Mouse (Mus musculus) forebrain, embryonic 13.5 days (tissue): ENCODE data around the gene Kif19a. TPM values are rescaled to one million over a fixed set of nuclear protein-coding genes. Genes with fewer than 3 reads are reported as not detected.
A peak's percentile ranks its signal among the peaks of the same experiment; 100 is the strongest.

Experiments
- ATAC-seq: fragments of 200-750 bp; cut with Nextera tagmentation; 2 replicates; pipeline ENCODE4 v1.8.0; 2017
- H3K27ac ChIP-seq: fragments of 300-500 bp; sonication (generic); 2 replicates; pipeline ENCODE4 v1.5.1; 2015; ENCODE audit warnings: inconsistent platforms, mild to moderate bottlenecking, moderate library complexity
- H3K27me3 ChIP-seq: fragments of 300-500 bp; sonication (generic); 2 replicates; pipeline ENCODE4 v1.6.1; 2015; ENCODE audit warnings: mild to moderate bottlenecking, inconsistent platforms
- H3K36me3 ChIP-seq: fragments of 300-500 bp; sonication (generic); 2 replicates; pipeline ENCODE4 v1.6.1; 2015; ENCODE audit warnings: mild to moderate bottlenecking, inconsistent platforms; ENCODE audit not compliant: poor library complexity, severe bottlenecking
- H3K4me1 ChIP-seq: fragments of 300-500 bp; sonication (generic); 2 replicates; pipeline ENCODE4 v1.6.1; 2015; ENCODE audit warnings: inconsistent platforms
- H3K4me2 ChIP-seq: fragments of 300-500 bp; sonication (generic); 2 replicates; pipeline ENCODE4 v1.6.1; 2015; ENCODE audit warnings: inconsistent platforms, mild to moderate bottlenecking, moderate library complexity
- H3K4me3 ChIP-seq: fragments of 300-500 bp; sonication (generic); 2 replicates; pipeline ENCODE4 v1.5.1; 2015; ENCODE audit warnings: mild to moderate bottlenecking, inconsistent platforms
- H3K9ac ChIP-seq: fragments of 300-500 bp; sonication (generic); 2 replicates; pipeline ENCODE4 v1.6.1; 2015; ENCODE audit warnings: mild to moderate bottlenecking, inconsistent platforms
- H3K9me3 ChIP-seq: fragments of 300-500 bp; sonication (generic); replicated peaks from 2 replicates; pipeline ENCODE4 v1.6.1; 2016; ENCODE audit warnings: inconsistent platforms
- WGBS: fragments of 180-500 bp; shearing (Covaris S2); methylation state at CpG from one replicate; pipeline ENCODE4 v1.1.7; 2015; 5-methylcytosine and 5-hydroxymethylcytosine counted together
- polyA plus RNA-seq: library from polyadenylated mRNA; unstranded; fragments of >200 nt; fragmentation: Nextera tagmentation; extraction: Ambion mirVana; gene quantifications from 2 replicates; pipeline ENCODE4 v1.2.1, GENCODE M21; 2015

Gene Kif19a
- polyA plus RNA-seq, 1 experiment from 2014 or later = 0.36 TPM

DNA sequence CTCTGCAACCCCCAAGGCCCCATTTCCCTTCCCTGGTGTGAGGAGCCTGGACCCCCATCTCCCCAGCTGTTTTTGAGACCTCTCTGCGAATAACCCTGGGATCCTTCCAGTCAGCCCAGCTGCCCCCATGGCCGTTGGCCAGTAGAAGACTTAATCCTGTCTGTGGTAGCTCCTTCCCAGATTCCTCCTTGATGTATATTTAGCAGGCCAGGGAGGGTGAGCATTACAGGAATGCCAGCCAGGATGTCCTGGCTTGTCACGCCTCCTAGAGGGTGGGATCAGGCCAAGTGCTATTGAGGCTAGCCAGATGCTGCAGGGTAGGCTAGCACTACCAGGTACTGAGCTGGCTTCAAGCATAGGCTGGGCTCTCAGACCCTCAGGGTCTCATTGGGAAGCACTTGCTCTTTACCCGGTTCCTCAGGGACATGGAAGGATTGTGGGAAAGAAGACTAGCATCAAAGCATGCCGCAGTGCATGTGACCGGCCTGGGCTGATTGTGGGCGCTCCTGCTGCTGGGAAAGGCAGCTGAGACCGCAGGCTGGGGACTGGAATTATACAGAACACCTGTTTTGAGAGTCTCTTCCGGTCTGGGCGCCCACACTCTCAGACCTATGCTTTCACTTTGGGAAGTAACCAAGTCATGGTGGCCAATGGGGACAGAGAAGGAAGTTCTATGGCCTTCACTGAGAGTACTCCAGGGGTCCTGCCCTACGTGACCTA is 49.8 kb downstream of the Kif19a start:
- Histone ChIP-seq H3K4me3 (no peak overlapping the region), H3K4me2 (no peak overlapping the region), H3K9ac (no peak overlapping the region), H3K9me3 (no peaks in the 10 kb centered on the region), H3K27me3 (no peaks in the 10 kb centered on the region), H3K36me3 (no peaks in the 10 kb centered on the region), H3K27ac (no peak overlapping the region), H3K4me1 (peaks cover 3% of the 10 kb centered on the region; the same call in 1 of the 2 replicates)
- 79% methylated on average over 11 of the region's 11 CpGs for whole genome bisulfite sequencing
- no peak for ATAC-seq

DNA sequence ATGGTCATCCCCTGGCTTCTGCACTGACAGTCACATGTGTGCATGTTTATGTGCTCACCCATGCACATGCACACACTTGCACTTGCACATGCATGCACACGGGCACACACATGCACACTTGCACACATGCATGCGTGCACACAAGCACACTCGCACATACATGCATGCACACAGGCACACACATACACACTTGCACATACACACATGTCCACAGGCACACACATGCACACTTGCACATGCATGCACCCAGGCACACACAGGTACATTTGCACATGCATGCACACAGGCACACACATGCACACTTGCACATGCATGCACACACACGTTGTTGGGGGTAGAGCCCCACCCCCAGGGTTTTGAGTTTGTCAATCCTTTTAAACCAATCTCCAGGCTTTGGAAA is 51.7 kb downstream of the Kif19a start:
- Histone ChIP-seq H3K27ac (no peak overlapping the region), H3K27me3 (no peaks in the 10 kb centered on the region), H3K36me3 (no peaks in the 10 kb centered on the region), H3K4me2 (no peak overlapping the region), H3K9me3 (no peaks in the 10 kb centered on the region), H3K4me1 (peaks cover 3% of the 10 kb centered on the region; the same call in 1 of the 2 replicates), H3K4me3 (no peak overlapping the region), H3K9ac (no peak overlapping the region)
- WGBS = 87% methylated on average over 4 of the region's 4 CpGs
- ATAC-seq = no peak

DNA sequence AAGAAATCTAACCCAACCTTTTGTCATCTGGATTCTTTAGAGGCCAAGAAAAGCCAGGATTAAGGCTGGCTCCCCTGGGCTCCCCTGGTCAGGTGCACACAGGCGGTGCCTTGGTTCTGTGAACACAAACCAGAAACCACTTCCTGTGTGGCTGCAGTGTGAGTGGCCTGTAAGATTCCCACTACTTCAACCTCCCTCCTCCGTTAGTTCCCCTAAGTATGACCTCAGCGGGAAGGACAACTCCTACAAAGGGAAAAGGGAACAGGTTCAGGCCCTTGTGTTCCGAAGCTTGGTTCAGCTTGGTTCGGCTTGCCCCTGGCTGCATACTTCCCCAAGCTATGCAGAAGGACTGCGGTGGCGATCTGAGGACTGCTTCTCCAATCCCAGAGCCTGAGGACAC is 53.0 kb downstream of the Kif19a start:
- no peak overlapping the region for H3K4me3 ChIP-seq
- no peaks in the 10 kb centered on the region for H3K9me3 ChIP-seq
- no peak overlapping the region for H3K27ac ChIP-seq
- no peaks in the 10 kb centered on the region for H3K27me3 ChIP-seq
- WGBS = 91% methylated on average over 7 of the region's 7 CpGs
- H3K4me2 ChIP-seq = no peak overlapping the region
- peaks cover 12% of the 10 kb centered on the region for H3K4me1 ChIP-seq
- no peaks in the 10 kb centered on the region for H3K36me3 ChIP-seq
- no peak overlapping the region for H3K9ac ChIP-seq
- ATAC-seq = no peak

- ATAC-seq = no peak
- Histone ChIP-seq H3K9me3 (no peaks in the 10 kb centered on the region), H3K36me3 (no peaks in the 10 kb centered on the region), H3K27me3 (no peaks in the 10 kb centered on the region), H3K4me1 (peaks cover 17% of the 10 kb centered on the region), H3K27ac (no peak overlapping the region), H3K4me2 (no peak overlapping the region), H3K9ac (no peak overlapping the region), H3K4me3 (no peak overlapping the region)
- 27% methylated on average over 2 of the region's 2 CpGs for WGBS
Measured at GRCm38 (mm10) chr11:114819110-114819509, 53.9 kb downstream of the Kif19a start.

- Histone ChIP-seq H3K4me3 (no peak overlapping the region), H3K4me2 (no peak overlapping the region), H3K4me1 (peaks cover 17% of the 10 kb centered on the region), H3K9me3 (no peaks in the 10 kb centered on the region), H3K36me3 (no peaks in the 10 kb centered on the region), H3K27me3 (no peaks in the 10 kb centered on the region), H3K9ac (no peak overlapping the region), H3K27ac (no peak overlapping the region)
- 47% methylated on average over 3 of the region's 3 CpGs for WGBS
- ATAC-seq = no peak
Measured at GRCm38 (mm10) chr11:114820444-114820843, 55.3 kb downstream of the Kif19a start.

DNA sequence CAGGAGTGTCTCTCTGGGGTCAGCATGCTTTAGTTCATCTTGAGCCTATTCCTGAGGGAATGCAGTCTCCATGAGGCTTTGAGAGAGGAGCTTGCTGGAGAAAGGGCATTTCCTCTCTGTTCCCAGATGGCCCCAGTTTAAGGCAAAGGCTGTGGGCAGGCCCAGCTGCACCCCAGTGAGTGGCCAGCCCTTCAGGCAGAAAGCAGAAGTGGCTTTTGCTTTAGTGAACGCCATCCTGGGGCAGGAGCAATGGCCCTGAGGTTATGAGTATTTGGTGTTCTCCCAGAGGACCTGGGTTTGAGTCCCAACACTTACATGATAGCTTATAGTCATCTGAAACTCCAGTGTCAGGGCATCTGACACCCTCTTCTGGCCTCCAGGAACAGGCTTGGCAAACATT is 56.1 kb downstream of the Kif19a start:
- H3K27me3 ChIP-seq = no peaks in the 10 kb centered on the region

GRCm38 (mm10) chr11:114822727-114823126 is 57.5 kb downstream of the Kif19a start:
- no peaks in the 10 kb centered on the region for H3K27me3 ChIP-seq
- peak overlapping the region; percentile 22; the same call in 1 of the 2 replicates for H3K4me2 ChIP-seq
- no peaks in the 10 kb centered on the region for H3K9me3 ChIP-seq
- H3K4me3 ChIP-seq = no peak overlapping the region
- no peak overlapping the region for H3K9ac ChIP-seq
- peaks cover 17% of the 10 kb centered on the region for H3K4me1 ChIP-seq
- 42% methylated on average over 12 of the region's 12 CpGs for WGBS
- H3K36me3 ChIP-seq = no peaks in the 10 kb centered on the region
- H3K27ac ChIP-seq = peak overlapping the region; percentile 71
- peak; percentile 93 for ATAC-seq

More for the DNA sequence above, 56.1 kb downstream of the Kif19a start:
- H3K9ac ChIP-seq = no peak overlapping the region
- H3K36me3 ChIP-seq = no peaks in the 10 kb centered on the region
- H3K4me2 ChIP-seq = no peak overlapping the region
- ATAC-seq = no peak
- WGBS = 74% methylated on average over 1 of the region's 1 CpGs
- no peak overlapping the region for H3K27ac ChIP-seq
- H3K4me1 ChIP-seq = peaks cover 17% of the 10 kb centered on the region
- no peak overlapping the region for H3K4me3 ChIP-seq
- H3K9me3 ChIP-seq = no peaks in the 10 kb centered on the region

GRCm38 (mm10) chr11:114823199-114823725 is 58.1 kb downstream of the Kif19a start:
- Histone ChIP-seq H3K4me3 (no peak overlapping the region), H3K27ac (peak overlapping the region; percentile 71), H3K4me1 (peaks cover 17% of the 10 kb centered on the region), H3K9ac (no peak overlapping the region), H3K9me3 (no peaks in the 10 kb centered on the region), H3K36me3 (no peaks in the 10 kb centered on the region), H3K4me2 (peak overlapping the region; percentile 22; the same call in 1 of the 2 replicates), H3K27me3 (no peaks in the 10 kb centered on the region)
- WGBS = 3% methylated on average over 11 of the region's 11 CpGs
- ATAC-seq = peak; percentile 48

DNA sequence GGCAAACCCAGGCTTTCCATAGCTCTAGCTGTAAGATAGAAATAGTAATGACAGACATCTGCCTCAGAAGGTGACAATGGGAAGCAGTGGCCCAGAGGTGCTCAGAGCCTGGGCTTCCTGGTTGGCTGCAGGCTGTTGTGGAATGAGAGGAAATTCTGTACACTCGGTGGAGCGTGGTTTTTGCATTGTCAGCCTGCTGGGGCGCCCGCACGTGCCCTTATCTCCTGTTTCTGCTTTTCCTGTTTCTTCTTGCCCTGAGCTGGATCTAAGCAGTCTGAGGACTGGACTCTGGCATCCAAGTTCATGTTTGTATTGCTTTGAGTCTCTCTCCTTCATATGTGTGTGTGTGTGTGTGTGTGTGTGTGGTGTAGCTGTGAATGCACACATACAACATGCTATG is 61.5 kb downstream of the Kif19a start:
- peaks cover 32% of the 10 kb centered on the region for H3K4me1 ChIP-seq

DNA sequence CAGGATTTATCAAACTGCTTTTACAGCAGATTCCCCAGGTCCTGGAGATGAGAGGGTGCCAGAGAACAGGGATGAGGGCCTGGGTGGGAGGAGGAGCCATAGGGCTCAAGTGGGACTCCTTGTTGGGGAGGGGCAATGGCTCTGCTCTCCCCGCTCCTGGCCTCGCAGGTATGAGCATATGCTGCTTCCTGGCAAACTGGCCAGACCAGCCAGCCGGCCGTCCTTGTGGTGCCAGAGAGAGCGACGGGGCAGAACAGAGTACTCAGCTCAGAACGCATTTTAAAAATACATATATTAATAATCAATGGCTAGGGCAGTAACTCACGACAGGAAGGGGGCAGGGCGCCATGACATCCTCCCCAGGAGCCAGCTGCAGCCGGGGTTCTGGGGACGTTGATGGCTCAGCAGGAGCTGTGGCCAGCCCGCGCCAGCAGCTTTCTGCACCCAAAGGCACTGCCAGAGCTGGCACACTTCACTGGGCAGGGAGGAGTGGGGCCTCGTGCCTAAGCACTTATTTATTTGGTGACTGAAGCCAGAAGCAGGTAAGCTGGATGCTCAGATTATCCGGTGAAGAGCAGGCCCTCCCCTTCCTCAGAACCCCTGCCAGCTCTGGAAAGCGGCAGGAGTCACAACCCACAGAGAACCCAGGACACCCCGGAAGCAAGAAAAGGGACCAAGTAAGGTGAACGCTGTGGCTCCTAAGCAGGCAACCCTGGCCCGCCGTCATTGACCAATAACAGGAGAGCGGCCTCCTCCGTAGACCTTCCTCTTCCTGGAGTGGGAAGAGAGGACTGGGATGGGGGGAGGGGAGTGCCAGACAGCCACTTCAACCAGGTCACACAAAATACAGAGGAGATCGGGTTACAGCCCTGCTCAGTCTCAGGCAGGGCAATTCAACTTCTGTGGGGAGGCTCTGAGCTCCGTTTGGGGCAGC is 64.6 kb downstream of the Kif19a start:
- no peaks in the 10 kb centered on the region for H3K9me3 ChIP-seq
- WGBS = 9% methylated on average over 24 of the region's 24 CpGs
- ATAC-seq = peak; percentile 51; the same call in 1 of the 2 replicates
- H3K4me3 ChIP-seq = peak overlapping the region; percentile 17
- peak overlapping the region; percentile 54 for H3K4me2 ChIP-seq
- H3K36me3 ChIP-seq = no peaks in the 10 kb centered on the region
- H3K27ac ChIP-seq = peak overlapping the region; percentile 15
- H3K27me3 ChIP-seq = no peaks in the 10 kb centered on the region
- peak overlapping the region; percentile 23; the same call in 1 of the 2 replicates for H3K9ac ChIP-seq
- H3K4me1 ChIP-seq = peaks cover 18% of the 10 kb centered on the region

More for the DNA sequence above, 61.5 kb downstream of the Kif19a start:
- WGBS = 65% methylated on average over 5 of the region's 5 CpGs
- Histone ChIP-seq H3K27ac (no peak overlapping the region), H3K36me3 (no peaks in the 10 kb centered on the region), H3K27me3 (no peaks in the 10 kb centered on the region), H3K9me3 (no peaks in the 10 kb centered on the region), H3K9ac (no peak overlapping the region), H3K4me3 (no peak overlapping the region), H3K4me2 (no peak overlapping the region)
- no peak for ATAC-seq

DNA sequence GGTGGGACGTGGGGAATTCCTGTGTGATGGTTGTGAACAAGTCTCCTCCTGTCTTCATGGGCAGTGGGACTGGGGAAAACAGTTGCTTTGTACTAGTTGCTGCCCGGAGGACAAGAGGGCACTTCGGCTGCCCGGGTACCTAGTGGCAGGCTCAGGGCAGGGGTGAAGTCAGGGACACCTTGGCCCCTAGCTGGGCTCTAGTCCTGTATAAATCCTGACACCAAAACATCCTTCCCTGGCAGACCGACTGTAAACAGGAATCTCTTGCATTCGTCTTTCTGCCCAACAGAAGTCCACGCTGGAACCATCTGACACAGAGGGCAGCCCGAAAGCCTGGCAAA is 65.2 kb downstream of the Kif19a start:
- no peaks in the 10 kb centered on the region for H3K36me3 ChIP-seq
- H3K4me3 ChIP-seq = no peak overlapping the region
- peak overlapping the region; percentile 15; the same call in 1 of the 2 replicates for H3K27ac ChIP-seq
- ATAC-seq = no peak
- H3K4me2 ChIP-seq = peak overlapping the region; percentile 54
- no peaks in the 10 kb centered on the region for H3K9me3 ChIP-seq
- H3K4me1 ChIP-seq = peaks cover 18% of the 10 kb centered on the region
- WGBS = 18% methylated on average over 8 of the region's 8 CpGs
- H3K9ac ChIP-seq = no peak overlapping the region
- H3K27me3 ChIP-seq = no peaks in the 10 kb centered on the region

- peaks cover 18% of the 10 kb centered on the region for H3K4me1 ChIP-seq
- no peak overlapping the region for H3K4me3 ChIP-seq
- no peaks in the 10 kb centered on the region for H3K27me3 ChIP-seq
- H3K4me2 ChIP-seq = no peak overlapping the region
- H3K9me3 ChIP-seq = no peaks in the 10 kb centered on the region
- ATAC-seq = no peak
- no peak overlapping the region for H3K9ac ChIP-seq
- H3K36me3 ChIP-seq = no peaks in the 10 kb centered on the region
- 46% methylated on average over 5 of the region's 5 CpGs for WGBS
- H3K27ac ChIP-seq = no peak overlapping the region
Measured at GRCm38 (mm10) chr11:114833166-114833565, 68.0 kb downstream of the Kif19a start.
